Mouse (Mus musculus) heart, embryonic 15.5 days (tissue): ENCODE data around the gene Gigyf2. TPM values are rescaled to one million over a fixed set of nuclear protein-coding genes. Genes with fewer than 3 reads are reported as not detected.

Experiments used
- ATAC-seq: fragments of 200-750 bp; cut with Nextera tagmentation; replicated peaks from 2 replicates; pipeline ENCODE4 v1.8.0; 2017; ENCODE audit warnings: low read depth, moderate TSS enrichment; ENCODE audit not compliant: insufficient number of reproducible peaks, insufficient read depth, low FRiP score
- H3K27ac ChIP-seq: fragments of 300-500 bp; sonication (generic); 2 replicates; pipeline ENCODE4 v1.5.1; 2015; ENCODE audit warnings: mild to moderate bottlenecking, inconsistent platforms
- H3K27me3 ChIP-seq: fragments of 300-500 bp; sonication (generic); 2 replicates; pipeline ENCODE4 v1.6.1; 2015; ENCODE audit warnings: inconsistent platforms
- H3K36me3 ChIP-seq: fragments of 300-500 bp; sonication (generic); 2 replicates; pipeline ENCODE4 v1.6.1; 2015; ENCODE audit warnings: mild to moderate bottlenecking, inconsistent platforms
- H3K4me1 ChIP-seq: fragments of 300-500 bp; sonication (generic); replicated peaks from 2 replicates; pipeline ENCODE4 v1.6.1; 2015; ENCODE audit warnings: inconsistent platforms
- H3K4me2 ChIP-seq: fragments of 300-500 bp; sonication (generic); 2 replicates; pipeline ENCODE4 v1.6.1; 2015; ENCODE audit warnings: inconsistent platforms, mild to moderate bottlenecking, moderate library complexity
- H3K4me3 ChIP-seq: fragments of 300-500 bp; sonication (generic); 2 replicates; pipeline ENCODE4 v1.5.1; 2015; ENCODE audit warnings: mild to moderate bottlenecking, inconsistent platforms
- H3K9ac ChIP-seq: fragments of 300-500 bp; sonication (generic); 2 replicates; pipeline ENCODE4 v1.6.1; 2015; ENCODE audit warnings: mild to moderate bottlenecking, inconsistent platforms
- H3K9me3 ChIP-seq: fragments of 300-500 bp; sonication (generic); replicated peaks from 2 replicates; pipeline ENCODE4 v1.6.1; 2016; ENCODE audit warnings: inconsistent platforms
- WGBS: fragments of 180-500 bp; shearing (Covaris S2); methylation state at CpG from one replicate; pipeline ENCODE4 v1.1.7; 2015; ENCODE audit warnings: mixed read lengths; 5-methylcytosine and 5-hydroxymethylcytosine counted together
- polyA plus RNA-seq: library from polyadenylated mRNA; unstranded; fragments of >200 nt; fragmentation: Nextera tagmentation; extraction: Ambion mirVana; gene quantifications from 2 replicates; pipeline ENCODE4 v1.2.1, GENCODE M21; 2015

Gigyf2 gene
- polyA plus RNA-seq, 1 experiment from 2014 or later = 30.8 TPM

DNA sequence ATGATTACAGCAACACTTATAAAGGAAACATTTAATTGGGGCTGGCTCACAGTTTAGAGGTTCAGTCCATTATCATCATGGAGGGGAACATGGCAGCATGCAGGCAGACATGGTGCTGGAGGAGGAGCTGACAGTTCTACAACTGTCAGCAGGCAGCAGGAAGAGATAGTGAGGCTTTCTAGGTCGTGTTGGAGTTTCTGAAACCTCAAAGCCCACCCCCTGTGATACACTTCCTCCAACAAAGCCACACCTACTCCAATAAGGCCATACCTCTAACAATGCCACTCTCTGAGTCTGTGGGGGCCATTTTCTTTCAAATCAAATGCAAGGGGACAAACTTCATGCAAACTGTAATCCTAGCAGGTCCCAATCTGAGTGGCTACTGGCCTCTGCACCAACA, 5.7 kb upstream of the Gigyf2 start:
- 0% methylated on average over 1 of the region's 1 CpGs for WGBS
- no peak overlapping the region for H3K4me2 ChIP-seq
- no peaks in the 10 kb centered on the region for H3K36me3 ChIP-seq
- peaks cover 7% of the 10 kb centered on the region; the same call in 1 of the 2 replicates for H3K9me3 ChIP-seq
- no peak overlapping the region for H3K9ac ChIP-seq
- no peaks in the 10 kb centered on the region; the same call in 1 of the 2 replicates for H3K27me3 ChIP-seq
- ATAC-seq = no peak
- peaks cover 5% of the 10 kb centered on the region for H3K4me1 ChIP-seq
- no peak overlapping the region for H3K4me3 ChIP-seq
- no peak overlapping the region for H3K27ac ChIP-seq

- ATAC-seq = no peak
- Histone ChIP-seq H3K9ac (no peak overlapping the region), H3K27me3 (no peaks in the 10 kb centered on the region; the same call in 1 of the 2 replicates), H3K9me3 (peaks cover 7% of the 10 kb centered on the region; the same call in 1 of the 2 replicates), H3K4me1 (no peaks in the 10 kb centered on the region; the same call in 1 of the 2 replicates), H3K27ac (no peak overlapping the region), H3K4me2 (no peak overlapping the region), H3K36me3 (no peaks in the 10 kb centered on the region), H3K4me3 (no peak overlapping the region)
- 84% methylated on average over 3 of the region's 3 CpGs for WGBS
These were observed 4.0 kb upstream of the Gigyf2 start for GRCm38 (mm10) chr1:87322778-87323177.

- peaks cover 6% of the 10 kb centered on the region for H3K4me1 ChIP-seq
- no peak overlapping the region for H3K9ac ChIP-seq
- no peak for ATAC-seq
- H3K4me3 ChIP-seq = no peak overlapping the region
- peaks cover 7% of the 10 kb centered on the region; the same call in 1 of the 2 replicates for H3K9me3 ChIP-seq
- no peak overlapping the region for H3K4me2 ChIP-seq
- no peaks in the 10 kb centered on the region for H3K36me3 ChIP-seq
- H3K27ac ChIP-seq = no peak overlapping the region
- H3K27me3 ChIP-seq = no peaks in the 10 kb centered on the region; the same call in 1 of the 2 replicates
These were observed 2.1 kb upstream of the Gigyf2 start for GRCm38 (mm10) chr1:87324649-87325048.

DNA sequence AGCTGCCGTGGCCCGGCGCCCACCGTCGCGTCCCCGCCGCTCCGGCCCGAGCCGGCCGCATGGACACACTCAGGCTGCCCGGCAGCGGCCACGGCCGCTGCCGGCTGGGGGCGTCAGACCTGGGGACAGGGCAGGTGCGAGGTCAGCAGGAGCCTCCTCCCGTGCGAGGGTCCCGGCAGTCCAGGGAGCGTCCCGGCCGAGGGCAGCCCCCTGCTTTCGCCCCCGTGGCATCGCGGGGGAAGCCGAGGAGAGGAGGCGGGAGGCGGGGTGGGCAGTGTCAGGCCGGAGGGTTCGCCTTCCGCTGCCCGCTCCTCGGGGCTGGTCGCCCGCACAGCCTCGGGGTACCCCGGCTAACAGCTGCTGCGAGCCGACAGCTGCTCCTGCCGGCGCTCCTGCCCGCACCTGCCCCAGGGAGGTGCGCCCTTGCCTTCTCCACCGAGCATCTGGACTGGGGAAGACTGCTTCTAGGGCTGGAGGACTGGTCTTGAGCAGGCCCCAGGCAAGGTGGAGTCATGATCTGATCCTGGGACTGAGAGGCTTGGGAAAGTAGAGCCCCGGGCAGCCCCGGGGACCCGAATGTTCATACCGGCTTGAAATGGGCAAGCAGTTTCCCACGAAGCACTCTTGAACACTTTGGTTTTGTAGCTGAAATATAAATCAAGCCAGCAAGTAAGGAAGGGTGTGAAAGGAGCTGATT, 515 bp downstream of the Gigyf2 start:
- under 1% methylated on average over 51 of the region's 53 CpGs for WGBS

GRCm38 (mm10) chr1:87331774-87332173, 5.0 kb downstream of the Gigyf2 start:
- no peaks in the 10 kb centered on the region for H3K9me3 ChIP-seq
- H3K9ac ChIP-seq = no peak overlapping the region
- peaks cover 6% of the 10 kb centered on the region for H3K4me1 ChIP-seq
- no peak overlapping the region for H3K27ac ChIP-seq
- WGBS = 90% methylated on average over 4 of the region's 4 CpGs
- H3K36me3 ChIP-seq = peaks cover 6% of the 10 kb centered on the region; the same call in 1 of the 2 replicates
- no peak overlapping the region for H3K4me3 ChIP-seq
- ATAC-seq = no peak
- H3K4me2 ChIP-seq = no peak overlapping the region
- H3K27me3 ChIP-seq = no peaks in the 10 kb centered on the region

More for the DNA sequence above, 515 bp downstream of the Gigyf2 start:
- Histone ChIP-seq H3K9ac (peak overlapping the region; percentile 91), H3K27ac (peak overlapping the region; percentile 94), H3K27me3 (no peaks in the 10 kb centered on the region; the same call in 1 of the 2 replicates), H3K9me3 (no peaks in the 10 kb centered on the region), H3K4me1 (peaks cover 6% of the 10 kb centered on the region), H3K4me2 (peak overlapping the region; percentile 81), H3K36me3 (no peaks in the 10 kb centered on the region), H3K4me3 (peak overlapping the region; percentile 79)
- peak; percentile 83 for ATAC-seq

GRCm38 (mm10) chr1:87350576-87350975, 23.8 kb downstream of the Gigyf2 start:
- WGBS = 68% methylated on average over 2 of the region's 2 CpGs
- Histone ChIP-seq H3K4me1 (no peaks in the 10 kb centered on the region), H3K27ac (no peak overlapping the region), H3K4me3 (no peak overlapping the region), H3K36me3 (peaks cover 12% of the 10 kb centered on the region), H3K9ac (no peak overlapping the region), H3K27me3 (no peaks in the 10 kb centered on the region), H3K4me2 (no peak overlapping the region), H3K9me3 (no peaks in the 10 kb centered on the region)
- no peak for ATAC-seq

GRCm38 (mm10) chr1:87360276-87360675, 33.5 kb downstream of the Gigyf2 start:
- ATAC-seq = no peak
- no peak overlapping the region for H3K9ac ChIP-seq
- no peaks in the 10 kb centered on the region for H3K4me1 ChIP-seq
- peaks cover 14% of the 10 kb centered on the region for H3K36me3 ChIP-seq
- no peaks in the 10 kb centered on the region for H3K9me3 ChIP-seq
- WGBS = 73% methylated on average over 1 of the region's 1 CpGs
- no peaks in the 10 kb centered on the region for H3K27me3 ChIP-seq
- no peak overlapping the region for H3K27ac ChIP-seq
- H3K4me2 ChIP-seq = no peak overlapping the region
- no peak overlapping the region for H3K4me3 ChIP-seq

DNA sequence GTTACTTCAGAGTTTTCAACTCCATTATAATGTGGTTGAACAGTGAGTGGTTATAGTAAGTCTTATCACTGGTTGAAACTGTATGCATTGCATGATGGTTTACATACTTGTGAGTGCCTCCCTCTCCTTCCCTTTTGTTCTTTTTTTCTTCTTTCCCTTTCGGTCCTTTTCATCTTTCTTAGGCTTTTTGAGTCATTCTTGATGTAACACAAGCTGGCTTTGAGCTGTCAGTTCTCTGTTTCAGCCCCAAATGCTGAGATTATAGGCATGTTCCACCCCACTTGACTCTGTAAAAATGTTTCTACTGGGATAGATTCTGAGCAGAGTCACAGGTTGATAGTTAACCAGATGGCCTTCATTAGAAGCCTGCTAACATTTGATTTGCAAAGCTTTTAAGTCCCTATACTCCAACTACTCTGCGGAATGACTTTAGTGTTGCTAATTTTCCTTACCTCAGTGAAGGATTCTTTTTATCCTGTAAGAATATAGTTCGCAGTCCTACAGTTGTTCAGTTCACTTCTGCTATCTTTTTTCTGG, 51.3 kb downstream of the Gigyf2 start:
- Histone ChIP-seq H3K9me3 (no peaks in the 10 kb centered on the region), H3K27me3 (no peaks in the 10 kb centered on the region), H3K4me1 (no peaks in the 10 kb centered on the region), H3K27ac (no peak overlapping the region), H3K36me3 (peaks cover 26% of the 10 kb centered on the region), H3K4me3 (no peak overlapping the region), H3K4me2 (no peak overlapping the region), H3K9ac (no peak overlapping the region)
- 89% methylated on average over 3 of the region's 3 CpGs for WGBS
- ATAC-seq = no peak

GRCm38 (mm10) chr1:87379919-87380318, 53.1 kb downstream of the Gigyf2 start:
- ATAC-seq = no peak

DNA sequence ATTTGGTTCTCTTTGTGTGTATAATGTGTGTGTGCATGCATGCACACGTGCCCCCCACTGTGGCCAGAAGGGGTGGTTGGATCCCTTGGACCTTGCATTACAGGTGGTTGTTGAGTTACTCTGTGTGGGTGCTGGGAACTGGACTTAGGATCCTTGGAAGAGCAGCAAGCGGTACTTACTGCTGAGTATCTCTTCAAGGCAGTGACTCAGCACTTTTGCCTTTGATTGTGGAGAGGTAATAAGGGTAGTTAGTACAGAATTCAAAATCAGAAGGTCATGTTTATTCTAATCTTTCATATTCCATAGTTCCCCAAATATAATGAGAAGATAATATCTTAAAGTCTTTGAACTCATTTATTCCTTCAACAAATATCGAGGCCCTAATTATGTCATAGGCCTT, 54.4 kb downstream of the Gigyf2 start:
- Histone ChIP-seq H3K9me3 (no peaks in the 10 kb centered on the region), H3K36me3 (peaks cover 11% of the 10 kb centered on the region), H3K27me3 (no peaks in the 10 kb centered on the region), H3K4me3 (no peak overlapping the region), H3K4me1 (no peaks in the 10 kb centered on the region), H3K27ac (no peak overlapping the region), H3K4me2 (no peak overlapping the region), H3K9ac (no peak overlapping the region)
- WGBS = 90% methylated on average over 3 of the region's 3 CpGs
- no peak for ATAC-seq

More at GRCm38 (mm10) chr1:87379919-87380318, 53.1 kb downstream of the Gigyf2 start:
- Histone ChIP-seq H3K9me3 (no peaks in the 10 kb centered on the region), H3K36me3 (peaks cover 17% of the 10 kb centered on the region), H3K4me1 (no peaks in the 10 kb centered on the region), H3K27me3 (no peaks in the 10 kb centered on the region), H3K27ac (no peak overlapping the region), H3K9ac (no peak overlapping the region), H3K4me2 (no peak overlapping the region), H3K4me3 (no peak overlapping the region)
- WGBS = 91% methylated on average over 1 of the region's 1 CpGs

DNA sequence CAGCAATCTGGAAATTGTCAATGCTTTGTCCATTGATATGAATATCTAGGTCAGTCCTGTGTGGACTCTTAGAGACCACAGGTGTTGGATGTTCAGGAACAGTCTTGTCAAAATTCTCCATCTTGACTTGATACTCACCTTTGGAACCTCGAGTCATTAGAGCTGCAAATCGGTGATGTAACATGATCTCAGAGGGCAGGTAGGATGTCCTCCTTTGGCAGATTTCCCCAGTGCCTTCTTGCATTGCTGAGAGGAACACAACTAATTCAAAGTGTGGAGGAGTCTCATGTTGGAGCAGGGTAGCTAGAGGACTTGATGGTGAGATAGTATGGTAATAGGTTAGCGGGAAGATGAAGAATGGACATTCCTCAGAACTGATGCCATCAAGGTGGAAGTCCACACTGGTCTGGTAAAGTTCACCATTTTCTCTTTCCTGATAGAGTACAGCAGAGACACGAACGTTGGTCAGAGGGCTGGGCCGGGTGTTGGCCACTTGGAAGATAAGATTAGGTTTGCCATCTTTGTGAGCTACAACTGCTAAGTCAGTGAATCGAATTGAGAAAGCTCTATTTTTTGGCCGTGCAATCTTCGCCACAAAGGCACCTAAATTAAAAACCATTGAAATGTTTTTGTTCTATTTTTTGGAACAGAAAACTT, 59.8 kb downstream of the Gigyf2 start:
- no peak overlapping the region for H3K27ac ChIP-seq
- no peaks in the 10 kb centered on the region for H3K4me1 ChIP-seq
- H3K9me3 ChIP-seq = no peaks in the 10 kb centered on the region
- H3K27me3 ChIP-seq = no peaks in the 10 kb centered on the region
- H3K9ac ChIP-seq = no peak overlapping the region
- no peak overlapping the region for H3K4me3 ChIP-seq
- ATAC-seq = no peak
- 72% methylated on average over 9 of the region's 9 CpGs for WGBS
- H3K4me2 ChIP-seq = no peak overlapping the region
- H3K36me3 ChIP-seq = peaks cover 17% of the 10 kb centered on the region
